Mouse (Mus musculus): ENCODE results near the gene Olfr866.

The Olfr866 gene

DNA sequence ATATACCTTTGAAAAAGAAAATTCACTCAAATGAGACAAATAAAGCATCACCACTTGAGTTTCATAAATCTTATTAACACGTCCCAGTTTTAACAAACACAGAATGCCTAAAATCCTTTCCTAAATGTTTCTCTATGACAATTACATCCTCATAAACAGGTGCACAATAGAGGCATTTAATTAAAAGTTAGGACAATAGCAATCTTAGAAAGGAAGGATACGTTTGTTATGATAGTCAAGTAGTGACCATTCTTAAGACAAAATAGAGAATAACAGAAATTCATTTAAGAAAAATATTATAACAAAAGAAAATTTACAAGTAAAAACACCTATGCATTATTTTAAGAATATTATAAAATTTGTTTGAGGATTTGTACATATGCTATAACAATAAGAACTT, at the start of gene Olfr866:
Olfr866 (minus strand) TSS at position 101 of the 400 bp plus-strand sequence.
- DNase-seq, result no peak

DNA sequence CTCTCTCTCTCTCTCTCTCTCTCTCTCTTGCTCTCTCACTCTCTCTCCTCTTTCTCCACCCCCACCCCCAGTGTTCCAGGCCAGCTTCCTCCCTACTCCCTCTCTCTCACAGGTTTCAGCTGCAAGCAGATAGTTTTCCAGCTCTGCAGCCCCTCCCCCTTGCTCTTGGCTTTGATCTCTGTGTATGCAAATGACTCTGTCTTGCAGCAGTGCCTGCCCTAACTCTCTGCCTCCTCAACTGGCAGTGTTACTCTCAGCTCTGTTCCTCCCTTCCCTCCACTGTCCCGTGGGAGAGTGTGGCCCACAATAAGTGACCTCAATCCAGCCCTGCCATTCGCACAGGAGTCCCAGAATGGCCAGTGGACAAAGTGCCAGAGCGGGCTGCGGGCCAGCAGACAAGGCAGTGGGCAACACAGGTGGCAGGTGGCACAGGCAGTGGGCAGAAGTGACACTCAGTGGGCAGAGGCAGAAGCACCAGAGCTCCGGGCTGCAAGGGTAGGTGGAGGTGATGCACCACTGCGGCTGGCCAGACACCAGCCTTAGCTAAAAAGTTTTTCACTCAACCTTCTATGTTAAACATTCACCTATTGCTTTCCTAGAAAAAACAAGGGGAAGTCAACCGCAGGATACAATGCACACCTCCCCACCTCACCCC, 45.8 kb upstream of the Olfr866 start:
- no peak for DNase-seq

DNA sequence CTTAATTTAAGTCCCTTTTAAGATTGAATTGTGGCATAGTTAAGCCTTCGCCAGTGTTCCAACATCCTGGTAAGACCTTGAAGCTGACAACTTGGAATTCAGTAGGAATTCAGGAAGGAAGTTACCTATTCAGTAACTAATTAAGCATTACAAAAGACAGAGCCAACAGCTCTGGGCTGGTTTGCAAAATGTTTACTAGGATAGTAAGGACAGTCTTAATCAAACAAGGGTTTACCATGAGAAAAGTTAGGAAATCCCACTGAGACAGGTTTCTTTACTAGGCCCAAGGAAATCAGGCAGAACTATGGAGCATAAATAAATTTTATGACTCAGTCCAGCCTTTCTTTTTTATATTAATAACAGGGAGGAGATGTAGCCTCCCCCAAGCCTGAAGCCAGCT, 43.5 kb upstream of the Olfr866 start:
- DNase-seq, result no peak

DNA sequence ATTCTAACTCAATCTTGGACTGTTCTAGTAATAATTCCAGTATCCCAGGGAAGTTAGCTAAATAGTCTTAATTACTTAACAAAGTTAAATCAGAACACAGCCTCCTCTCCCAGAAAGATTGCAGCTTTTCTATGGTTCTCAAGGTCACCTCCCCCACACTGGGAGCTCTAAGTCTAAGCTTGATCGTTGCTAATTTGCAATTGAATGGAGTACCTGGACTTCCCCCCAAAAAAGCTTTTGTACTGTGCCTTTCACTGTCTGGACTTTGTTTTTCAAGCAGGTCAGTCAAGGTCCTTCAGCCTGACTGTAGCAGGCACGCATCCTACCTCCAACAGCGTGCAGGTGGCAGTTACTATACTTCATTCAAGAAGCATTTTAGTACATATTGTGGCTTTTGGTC, 42.4 kb upstream of the Olfr866 start:
- DNase-seq, result no peak

DNA sequence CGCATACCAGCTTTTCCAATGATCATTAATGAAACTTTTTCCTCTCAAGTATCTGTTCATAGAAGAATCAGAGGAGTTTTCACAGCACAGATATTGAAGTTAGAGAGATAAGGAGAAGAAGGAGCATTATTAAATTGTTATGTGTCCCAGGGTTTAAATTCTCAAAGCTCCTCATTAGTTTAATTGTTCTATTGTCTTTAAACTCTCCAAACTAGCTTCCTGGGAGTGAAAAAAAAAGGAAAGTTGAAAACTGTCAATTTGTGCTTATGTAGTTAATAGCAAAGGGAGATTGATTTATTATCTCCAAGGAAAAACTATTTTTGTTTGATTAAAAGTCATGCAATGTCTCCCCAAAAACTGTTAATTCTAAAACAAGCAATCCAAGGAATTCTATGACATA, 29.6 kb upstream of the Olfr866 start, which contains the start of gene Olfr867:
Olfr867 (minus strand) TSS at position 101 of the 400 bp plus-strand sequence.
- DNase-seq, result no peak

DNA sequence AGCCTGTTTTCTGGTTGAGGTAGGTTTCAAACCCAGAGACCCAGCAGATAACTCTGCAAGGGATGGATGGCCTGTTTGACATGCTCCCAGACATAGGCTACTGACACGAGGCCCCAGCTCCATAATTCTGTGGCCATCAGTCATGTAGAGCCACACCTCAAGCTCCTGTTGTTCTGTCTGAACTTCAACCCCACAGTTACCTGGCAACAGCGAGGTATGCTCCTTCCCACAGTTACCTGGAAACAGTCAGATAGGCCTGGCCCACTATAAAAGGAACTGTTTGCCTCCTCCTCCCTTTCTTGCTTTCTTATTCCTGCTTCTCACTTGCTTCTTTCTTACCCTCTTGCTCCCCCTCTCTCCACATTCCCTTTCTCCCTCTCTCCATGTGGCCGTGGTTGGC, 20.1 kb upstream of the Olfr866 start:
- DNase-seq, result no peak
